Mouse (Mus musculus): Measurements from ENCODE around the gene Pdp2. TPM values are rescaled to one million over a fixed set of nuclear protein-coding genes. Genes with fewer than 3 reads are reported as not detected.

Gene Pdp2
- polyA plus RNA-seq, 1 experiment from 2014 or later = 11.9 TPM

Other genes starting within 250 kb of the Pdp2 start
- 3.5 and 3.7 TPM in 2 replicates for gene Cmtm4, start 195.6 kb upstream of the Pdp2 start, polyA plus RNA-seq (2014; fragmentation: Nextera tagmentation; extraction: Ambion mirVana)
- 61.1 and 74.0 TPM in 2 replicates for gene Dync1li2, start 148.4 kb upstream of the Pdp2 start, polyA plus RNA-seq (2014; fragmentation: Nextera tagmentation; extraction: Ambion mirVana)
- gene Terb1, start 81.5 kb upstream of the Pdp2 start, polyA plus RNA-seq (2014; fragmentation: Nextera tagmentation; extraction: Ambion mirVana) = 0.12 and 0.15 TPM in 2 replicates
- gene Nae1, start 56.8 kb upstream of the Pdp2 start, polyA plus RNA-seq (2014; fragmentation: Nextera tagmentation; extraction: Ambion mirVana) = 130 and 135 TPM in 2 replicates
- gene Car7, start 56.8 kb upstream of the Pdp2 start, polyA plus RNA-seq (2014; fragmentation: Nextera tagmentation; extraction: Ambion mirVana) = 1.1 and 1.2 TPM in 2 replicates
- not detected in 2 replicates for gene Cdh16, start 32.9 kb downstream of the Pdp2 start, polyA plus RNA-seq (2014; fragmentation: Nextera tagmentation; extraction: Ambion mirVana)
- 2.1 and 3.0 TPM in 2 replicates for gene Rrad, start 39.9 kb downstream of the Pdp2 start, polyA plus RNA-seq (2014; fragmentation: Nextera tagmentation; extraction: Ambion mirVana)
- 136 and 154 TPM in 2 replicates for gene Ciao2b, start 50.5 kb downstream of the Pdp2 start, polyA plus RNA-seq (2014; fragmentation: Nextera tagmentation; extraction: Ambion mirVana)
- not detected in 2 replicates for gene Ces2a, start 142.6 kb downstream of the Pdp2 start, polyA plus RNA-seq (2014; fragmentation: Nextera tagmentation; extraction: Ambion mirVana)
- gene Ces2b, start 240.1 kb downstream of the Pdp2 start, polyA plus RNA-seq (2014; fragmentation: Nextera tagmentation; extraction: Ambion mirVana) = 0.20 and 0.32 TPM in 2 replicates